Mouse (Mus musculus): ENCODE data around the gene Soga1. TPM values are rescaled to one million over a fixed set of nuclear protein-coding genes. Genes with fewer than 3 reads are reported as not detected.

Soga1 gene
- polyA plus RNA-seq, 1 experiment: 5.3 TPM

GRCm38 (mm10) chr2:157081960-157082359 lies 2.9 kb upstream of the Soga1 start:
- 59% methylated on average over 7 of the region's 7 CpGs for WGBS
- Histone ChIP-seq H3K36me3 (ENCODE audit: control insufficient read depth, insufficient read depth, low read length) (no peaks in the 10 kb centered on the region), H3K4me3 (ENCODE audit: extremely low read depth, insufficient read depth, insufficient read length) (no peak overlapping the region), H3K27ac (ENCODE audit: insufficient read depth, low read length) (no peak overlapping the region), H3K4me1 (ENCODE audit: control insufficient read depth, insufficient read depth, insufficient read length) (peaks cover 8% of the 10 kb centered on the region; the same call in 1 of the 2 replicates), H3K27me3 (ENCODE audit: control insufficient read depth, insufficient read depth, low read length) (peaks cover 16% of the 10 kb centered on the region)
- no peak for TF ChIP-seq POLR2A (IDR thresholded peaks at IDR 0.05; ENCODE audit: low read depth, low read length)
- TF ChIP-seq CTCF (IDR thresholded peaks at IDR 0.05; ENCODE audit: extremely low read depth, insufficient read depth, insufficient read length, insufficient replicate concordance): no peak
- no peak for DNase-seq (ENCODE audit: low read depth in 1 of 2, low spot score in 2 of 2)

DNA sequence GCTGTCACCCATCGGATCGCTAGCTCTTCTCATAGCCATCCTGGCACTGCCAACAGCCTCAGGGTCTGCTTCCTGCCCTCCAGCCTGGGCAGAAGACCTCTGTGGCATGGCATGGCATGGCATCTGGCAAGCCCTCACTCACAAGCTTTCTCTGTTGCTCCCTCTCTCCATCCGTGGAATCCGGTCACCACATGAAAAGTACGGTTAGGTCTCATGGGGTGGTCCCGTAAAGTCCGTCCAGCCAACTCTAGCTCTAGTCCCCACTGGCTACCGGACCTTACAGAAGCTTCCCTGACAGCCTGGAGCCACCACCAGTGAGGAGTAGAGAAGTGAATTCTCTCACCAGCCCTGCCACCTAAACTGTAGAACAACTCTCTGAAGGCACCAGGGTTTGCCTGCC lies 2.3 kb upstream of the Soga1 start:
- Histone ChIP-seq H3K27ac (ENCODE audit: insufficient read depth, low read length) (no peak overlapping the region), H3K4me3 (ENCODE audit: extremely low read depth, insufficient read depth, insufficient read length) (no peak overlapping the region), H3K27me3 (ENCODE audit: control insufficient read depth, insufficient read depth, low read length) (peaks cover 16% of the 10 kb centered on the region), H3K36me3 (ENCODE audit: control insufficient read depth, insufficient read depth, low read length) (no peaks in the 10 kb centered on the region), H3K4me1 (ENCODE audit: control insufficient read depth, insufficient read depth, insufficient read length) (peaks cover 8% of the 10 kb centered on the region; the same call in 1 of the 2 replicates)
- DNase-seq (ENCODE audit: low read depth in 1 of 2, low spot score in 2 of 2): no peak
- TF ChIP-seq POLR2A (IDR thresholded peaks at IDR 0.05; ENCODE audit: low read depth, low read length) (no peak), CTCF (IDR thresholded peaks at IDR 0.05; ENCODE audit: extremely low read depth, insufficient read depth, insufficient read length, insufficient replicate concordance) (no peak)
- 93% methylated on average over 8 of the region's 8 CpGs for WGBS

- Histone ChIP-seq H3K4me3 (ENCODE audit: extremely low read depth, insufficient read depth, insufficient read length) (peak overlapping the region; percentile 53), H3K36me3 (ENCODE audit: control insufficient read depth, insufficient read depth, low read length) (no peaks in the 10 kb centered on the region), H3K27me3 (ENCODE audit: control insufficient read depth, insufficient read depth, low read length) (peaks cover 16% of the 10 kb centered on the region), H3K4me1 (ENCODE audit: control insufficient read depth, insufficient read depth, insufficient read length) (peaks cover 8% of the 10 kb centered on the region; the same call in 1 of the 2 replicates), H3K27ac (ENCODE audit: insufficient read depth, low read length) (no peak overlapping the region)
- no peak for TF ChIP-seq CTCF (IDR thresholded peaks at IDR 0.05; ENCODE audit: extremely low read depth, insufficient read depth, insufficient read length, insufficient replicate concordance)
- no peak for TF ChIP-seq POLR2A (IDR thresholded peaks at IDR 0.05; ENCODE audit: low read depth, low read length)
- 26% methylated on average over 16 of the region's 16 CpGs for WGBS
- no peak for DNase-seq (ENCODE audit: low read depth in 1 of 2, low spot score in 2 of 2)
Measured at GRCm38 (mm10) chr2:157079701-157080180, 687 bp upstream of the Soga1 start.

- Histone ChIP-seq H3K4me1 (ENCODE audit: control insufficient read depth, insufficient read depth, insufficient read length) (peaks cover 8% of the 10 kb centered on the region; the same call in 1 of the 2 replicates), H3K27me3 (ENCODE audit: control insufficient read depth, insufficient read depth, low read length) (peaks cover 16% of the 10 kb centered on the region), H3K36me3 (ENCODE audit: control insufficient read depth, insufficient read depth, low read length) (no peaks in the 10 kb centered on the region), H3K4me3 (ENCODE audit: extremely low read depth, insufficient read depth, insufficient read length) (peak overlapping the region; percentile 53), H3K27ac (ENCODE audit: insufficient read depth, low read length) (peak overlapping the region; percentile 30; the same call in 1 of the 2 replicates)
- WGBS: 2% methylated on average over 79 of the region's 79 CpGs
- TF ChIP-seq POLR2A (IDR thresholded peaks at IDR 0.05; ENCODE audit: low read depth, low read length) (no peak), CTCF (IDR thresholded peaks at IDR 0.05; ENCODE audit: extremely low read depth, insufficient read depth, insufficient read length, insufficient replicate concordance) (no peak)
- DNase-seq (ENCODE audit: low read depth in 1 of 2, low spot score in 2 of 2): no peak
Measured at GRCm38 (mm10) chr2:157078059-157078792, 828 bp downstream of the Soga1 start.

GRCm38 (mm10) chr2:157077641-157078058 lies 1.4 kb downstream of the Soga1 start:
- WGBS: 23% methylated on average over 15 of the region's 15 CpGs
- peaks cover 16% of the 10 kb centered on the region for H3K27me3 ChIP-seq (ENCODE audit: control insufficient read depth, insufficient read depth, low read length)
- TF ChIP-seq CTCF (IDR thresholded peaks at IDR 0.05; ENCODE audit: extremely low read depth, insufficient read depth, insufficient read length, insufficient replicate concordance): no peak
- TF ChIP-seq POLR2A (IDR thresholded peaks at IDR 0.05; ENCODE audit: low read depth, low read length): no peak
- 0 out of 2 replicates have a peak overlapping the region, but pooled peaks have one; percentile 22 for H3K27ac ChIP-seq (ENCODE audit: insufficient read depth, low read length)
- DNase-seq (ENCODE audit: low read depth in 1 of 2, low spot score in 2 of 2): no peak
- H3K4me1 ChIP-seq (ENCODE audit: control insufficient read depth, insufficient read depth, insufficient read length): peaks cover 8% of the 10 kb centered on the region; the same call in 1 of the 2 replicates
- H3K36me3 ChIP-seq (ENCODE audit: control insufficient read depth, insufficient read depth, low read length): no peaks in the 10 kb centered on the region
- H3K4me3 ChIP-seq (ENCODE audit: extremely low read depth, insufficient read depth, insufficient read length): peak overlapping the region; percentile 53; the same call in 1 of the 2 replicates

GRCm38 (mm10) chr2:157077160-157077559 lies 1.9 kb downstream of the Soga1 start:
- Histone ChIP-seq H3K27me3 (ENCODE audit: control insufficient read depth, insufficient read depth, low read length) (peaks cover 16% of the 10 kb centered on the region), H3K4me1 (ENCODE audit: control insufficient read depth, insufficient read depth, insufficient read length) (peaks cover 8% of the 10 kb centered on the region; the same call in 1 of the 2 replicates), H3K27ac (ENCODE audit: insufficient read depth, low read length) (0 out of 2 replicates have a peak overlapping the region, but pooled peaks have one; percentile 22), H3K36me3 (ENCODE audit: control insufficient read depth, insufficient read depth, low read length) (no peaks in the 10 kb centered on the region), H3K4me3 (ENCODE audit: extremely low read depth, insufficient read depth, insufficient read length) (no peak overlapping the region)
- TF ChIP-seq POLR2A (IDR thresholded peaks at IDR 0.05; ENCODE audit: low read depth, low read length) (no peak), CTCF (IDR thresholded peaks at IDR 0.05; ENCODE audit: extremely low read depth, insufficient read depth, insufficient read length, insufficient replicate concordance) (no peak)
- WGBS: 41% methylated on average over 5 of the region's 5 CpGs
- DNase-seq (ENCODE audit: low read depth in 1 of 2, low spot score in 2 of 2): no peak

DNA sequence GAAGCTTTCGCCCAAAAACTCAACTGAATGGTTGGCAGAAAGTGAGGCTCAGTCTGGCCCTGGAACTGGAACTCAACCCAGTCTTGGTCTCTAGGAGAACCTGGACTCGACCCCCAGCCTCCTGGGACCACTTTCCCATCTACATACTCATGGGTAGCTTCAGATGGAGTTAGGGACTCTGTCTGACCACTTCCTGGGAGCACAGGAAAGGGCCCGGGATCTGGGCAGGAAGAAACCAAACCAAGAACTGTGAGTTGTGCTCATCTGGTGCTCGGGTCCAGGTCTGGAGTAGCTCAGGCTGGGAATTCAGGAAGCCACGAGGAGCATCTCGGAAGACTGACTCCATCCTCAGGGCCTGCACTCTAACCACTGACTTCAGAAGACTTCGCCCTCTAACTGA lies 2.5 kb downstream of the Soga1 start:
- Histone ChIP-seq H3K4me1 (ENCODE audit: control insufficient read depth, insufficient read depth, insufficient read length) (peaks cover 12% of the 10 kb centered on the region), H3K4me3 (ENCODE audit: extremely low read depth, insufficient read depth, insufficient read length) (no peak overlapping the region), H3K27me3 (ENCODE audit: control insufficient read depth, insufficient read depth, low read length) (peaks cover 16% of the 10 kb centered on the region), H3K36me3 (ENCODE audit: control insufficient read depth, insufficient read depth, low read length) (no peaks in the 10 kb centered on the region), H3K27ac (ENCODE audit: insufficient read depth, low read length) (no peak overlapping the region)
- DNase-seq (ENCODE audit: low read depth in 1 of 2, low spot score in 2 of 2): no peak
- 79% methylated on average over 7 of the region's 7 CpGs for WGBS
- TF ChIP-seq CTCF (IDR thresholded peaks at IDR 0.05; ENCODE audit: extremely low read depth, insufficient read depth, insufficient read length, insufficient replicate concordance): no peak

Measured in spleen, adult 2 months (tissue).